Mouse (Mus musculus): ENCODE measurements around the gene Tanc2. TPM values are rescaled to one million over a fixed set of nuclear protein-coding genes. Genes with fewer than 3 reads are reported as not detected.
A peak's percentile ranks its signal among the peaks of the same experiment; 100 is the strongest.

Tanc2 gene
- polyA plus RNA-seq, 1 experiment, result 18.7 TPM

- WGBS, result 85% methylated on average over 4 of the region's 4 CpGs
- no peak for DNase-seq
- Histone ChIP-seq H3K27me3 (ENCODE audit: control insufficient read depth, insufficient read depth, low read length) (no peaks in the 10 kb centered on the region), H3K4me1 (ENCODE audit: control insufficient read depth, insufficient read depth, low read length) (0 out of 2 replicates have a peak, but pooled peaks cover 2% of the 10 kb centered on the region), H3K4me3 (replicated peaks; ENCODE audit: insufficient read depth, low read depth, low read length) (no peak overlapping the region), H3K27ac (ENCODE audit: insufficient read depth, low read length) (no peak overlapping the region)
- TF ChIP-seq POLR2A (IDR thresholded peaks at IDR 0.05; ENCODE audit: borderline replicate concordance, insufficient read depth, low read length), result no peak
- no peak for TF ChIP-seq CTCF (IDR thresholded peaks at IDR 0.05; ENCODE audit: borderline replicate concordance, insufficient read depth, low read depth, low read length)
These were observed 376.5 kb downstream of the Tanc2 start for GRCm38 (mm10) chr11:105966288-105966687.

GRCm38 (mm10) chr11:105967741-105968574 lies 378.2 kb downstream of the Tanc2 start, which contains the start of gene Ace:
TSS of gene Ace (plus strand) at chr11:105967945.
- H3K4me3 ChIP-seq (replicated peaks; ENCODE audit: insufficient read depth, low read depth, low read length), result peak within 1 kb of the TSS; percentile 66
- H3K27ac ChIP-seq (ENCODE audit: insufficient read depth, low read length), result no peak within 1 kb of the TSS
- peak in 1 of 2 experiments; percentile 27 for DNase-seq
- 2% methylated on average over 75 of the region's 76 CpGs for WGBS
- TF ChIP-seq CTCF (IDR thresholded peaks at IDR 0.05; ENCODE audit: borderline replicate concordance, insufficient read depth, low read depth, low read length) (no peak), POLR2A (IDR thresholded peaks at IDR 0.05; ENCODE audit: borderline replicate concordance, insufficient read depth, low read length) (no peak)
- H3K27me3 ChIP-seq (ENCODE audit: control insufficient read depth, insufficient read depth, low read length), result no peaks in the 10 kb centered on the region
- 0 out of 2 replicates have a peak, but pooled peaks cover 2% of the 10 kb centered on the region for H3K4me1 ChIP-seq (ENCODE audit: control insufficient read depth, insufficient read depth, low read length)

- no peak for TF ChIP-seq CTCF (IDR thresholded peaks at IDR 0.05; ENCODE audit: borderline replicate concordance, insufficient read depth, low read depth, low read length)
- no peak for TF ChIP-seq POLR2A (IDR thresholded peaks at IDR 0.05; ENCODE audit: borderline replicate concordance, insufficient read depth, low read length)
- 63% methylated on average over 10 of the region's 10 CpGs for WGBS
- DNase-seq, result no peak
- Histone ChIP-seq H3K4me3 (replicated peaks; ENCODE audit: insufficient read depth, low read depth, low read length) (no peak overlapping the region), H3K27me3 (ENCODE audit: control insufficient read depth, insufficient read depth, low read length) (no peaks in the 10 kb centered on the region), H3K4me1 (ENCODE audit: control insufficient read depth, insufficient read depth, low read length) (peaks cover 8% of the 10 kb centered on the region), H3K27ac (ENCODE audit: insufficient read depth, low read length) (no peak overlapping the region)
These were observed 379.2 kb downstream of the Tanc2 start for GRCm38 (mm10) chr11:105968948-105969347.

- 71% methylated on average over 1 of the region's 1 CpGs for WGBS
- peaks cover 13% of the 10 kb centered on the region for H3K4me1 ChIP-seq (ENCODE audit: control insufficient read depth, insufficient read depth, low read length)
- H3K27ac ChIP-seq (ENCODE audit: insufficient read depth, low read length), result no peak overlapping the region
- DNase-seq, result no peak
- no peak for TF ChIP-seq POLR2A (IDR thresholded peaks at IDR 0.05; ENCODE audit: borderline replicate concordance, insufficient read depth, low read length)
- TF ChIP-seq CTCF (IDR thresholded peaks at IDR 0.05; ENCODE audit: borderline replicate concordance, insufficient read depth, low read depth, low read length), result peak; percentile 52
- no peaks in the 10 kb centered on the region for H3K27me3 ChIP-seq (ENCODE audit: control insufficient read depth, insufficient read depth, low read length)
- H3K4me3 ChIP-seq (replicated peaks; ENCODE audit: insufficient read depth, low read depth, low read length), result no peak overlapping the region
These were observed 379.7 kb downstream of the Tanc2 start for GRCm38 (mm10) chr11:105969516-105969915.

GRCm38 (mm10) chr11:105974593-105974992 lies 384.8 kb downstream of the Tanc2 start:
- peak; percentile 62 to 68 for DNase-seq
- Histone ChIP-seq H3K4me1 (ENCODE audit: control insufficient read depth, insufficient read depth, low read length) (peaks cover 29% of the 10 kb centered on the region), H3K27ac (ENCODE audit: insufficient read depth, low read length) (no peak overlapping the region), H3K27me3 (ENCODE audit: control insufficient read depth, insufficient read depth, low read length) (no peaks in the 10 kb centered on the region), H3K4me3 (replicated peaks; ENCODE audit: insufficient read depth, low read depth, low read length) (no peak overlapping the region)
- TF ChIP-seq POLR2A (IDR thresholded peaks at IDR 0.05; ENCODE audit: borderline replicate concordance, insufficient read depth, low read length) (no peak), CTCF (IDR thresholded peaks at IDR 0.05; ENCODE audit: borderline replicate concordance, insufficient read depth, low read depth, low read length) (no peak)
- WGBS, result 27% methylated on average over 6 of the region's 6 CpGs

GRCm38 (mm10) chr11:105975050-105975449 lies 385.3 kb downstream of the Tanc2 start:
- no peaks in the 10 kb centered on the region for H3K27me3 ChIP-seq (ENCODE audit: control insufficient read depth, insufficient read depth, low read length)
- WGBS, result 10% methylated on average over 3 of the region's 3 CpGs
- no peak overlapping the region for H3K4me3 ChIP-seq (replicated peaks; ENCODE audit: insufficient read depth, low read depth, low read length)
- H3K27ac ChIP-seq (ENCODE audit: insufficient read depth, low read length), result no peak overlapping the region
- peaks cover 29% of the 10 kb centered on the region for H3K4me1 ChIP-seq (ENCODE audit: control insufficient read depth, insufficient read depth, low read length)
- TF ChIP-seq CTCF (IDR thresholded peaks at IDR 0.05; ENCODE audit: borderline replicate concordance, insufficient read depth, low read depth, low read length) (no peak), POLR2A (IDR thresholded peaks at IDR 0.05; ENCODE audit: borderline replicate concordance, insufficient read depth, low read length) (no peak)
- peak; percentile 59 to 73 for DNase-seq

GRCm38 (mm10) chr11:105975636-105976035 lies 385.9 kb downstream of the Tanc2 start:
- no peak overlapping the region for H3K4me3 ChIP-seq (replicated peaks; ENCODE audit: insufficient read depth, low read depth, low read length)
- no peak for TF ChIP-seq POLR2A (IDR thresholded peaks at IDR 0.05; ENCODE audit: borderline replicate concordance, insufficient read depth, low read length)
- TF ChIP-seq CTCF (IDR thresholded peaks at IDR 0.05; ENCODE audit: borderline replicate concordance, insufficient read depth, low read depth, low read length), result no peak
- DNase-seq, result no peak
- H3K27ac ChIP-seq (ENCODE audit: insufficient read depth, low read length), result no peak overlapping the region
- no peaks in the 10 kb centered on the region for H3K27me3 ChIP-seq (ENCODE audit: control insufficient read depth, insufficient read depth, low read length)
- peaks cover 29% of the 10 kb centered on the region for H3K4me1 ChIP-seq (ENCODE audit: control insufficient read depth, insufficient read depth, low read length)
- 95% methylated on average over 5 of the region's 5 CpGs for WGBS

GRCm38 (mm10) chr11:105978232-105978631 lies 388.4 kb downstream of the Tanc2 start:
- peaks cover 29% of the 10 kb centered on the region for H3K4me1 ChIP-seq (ENCODE audit: control insufficient read depth, insufficient read depth, low read length)
- H3K4me3 ChIP-seq (replicated peaks; ENCODE audit: insufficient read depth, low read depth, low read length), result no peak overlapping the region
- H3K27me3 ChIP-seq (ENCODE audit: control insufficient read depth, insufficient read depth, low read length), result no peaks in the 10 kb centered on the region
- TF ChIP-seq POLR2A (IDR thresholded peaks at IDR 0.05; ENCODE audit: borderline replicate concordance, insufficient read depth, low read length) (no peak), CTCF (IDR thresholded peaks at IDR 0.05; ENCODE audit: borderline replicate concordance, insufficient read depth, low read depth, low read length) (no peak)
- H3K27ac ChIP-seq (ENCODE audit: insufficient read depth, low read length), result no peak overlapping the region
- peak; percentile 59 to 75 for DNase-seq
- 9% methylated on average over 2 of the region's 2 CpGs for WGBS
